Mouse (Mus musculus): ENCODE results near the gene Tspo. TPM values are rescaled to one million over a fixed set of nuclear protein-coding genes. Genes with fewer than 3 reads are reported as not detected.

Tspo gene
- polyA plus RNA-seq, 1 experiment from 2014 or later, result 22.0 TPM

- Histone ChIP-seq H3K27me3 (peaks cover 59% of the 10 kb centered on the region), H3K9ac (replicated peaks) (no peak overlapping the region), H3K36me3 (no peaks in the 10 kb centered on the region), H3K4me2 (replicated peaks) (no peak overlapping the region), H3K4me3 (no peak overlapping the region), H3K9me3 (no peaks in the 10 kb centered on the region), H3K27ac (replicated peaks) (no peak overlapping the region), H3K4me1 (peaks cover 16% of the 10 kb centered on the region)
- WGBS, result 87% methylated on average over 5 of the region's 5 CpGs
- ATAC-seq (ENCODE audit: low FRiP score, low read depth), result no peak
Measured at GRCm38 (mm10) chr15:83529765-83530164, 33.6 kb upstream of the Tspo start.

GRCm38 (mm10) chr15:83530233-83530632 is 33.2 kb upstream of the Tspo start:
- Histone ChIP-seq H3K9me3 (no peaks in the 10 kb centered on the region), H3K4me1 (peaks cover 16% of the 10 kb centered on the region), H3K36me3 (no peaks in the 10 kb centered on the region), H3K27me3 (peaks cover 54% of the 10 kb centered on the region), H3K9ac (replicated peaks) (no peak overlapping the region), H3K4me2 (replicated peaks) (no peak overlapping the region), H3K27ac (replicated peaks) (no peak overlapping the region), H3K4me3 (no peak overlapping the region)
- 87% methylated on average over 9 of the region's 9 CpGs for WGBS
- no peak for ATAC-seq (ENCODE audit: low FRiP score, low read depth)

- Histone ChIP-seq H3K4me1 (peaks cover 16% of the 10 kb centered on the region), H3K27me3 (peaks cover 49% of the 10 kb centered on the region), H3K9ac (replicated peaks) (no peak overlapping the region), H3K4me2 (replicated peaks) (no peak overlapping the region), H3K9me3 (no peaks in the 10 kb centered on the region), H3K36me3 (no peaks in the 10 kb centered on the region), H3K27ac (replicated peaks) (no peak overlapping the region), H3K4me3 (no peak overlapping the region)
- ATAC-seq (ENCODE audit: low FRiP score, low read depth), result no peak
- WGBS, result 84% methylated on average over 6 of the region's 6 CpGs
Measured at GRCm38 (mm10) chr15:83530688-83531087, 32.7 kb upstream of the Tspo start.

GRCm38 (mm10) chr15:83531961-83532469 is 31.4 kb upstream of the Tspo start:
- no peak overlapping the region for H3K9ac ChIP-seq (replicated peaks)
- no peaks in the 10 kb centered on the region for H3K36me3 ChIP-seq
- no peak overlapping the region for H3K27ac ChIP-seq (replicated peaks)
- ATAC-seq (ENCODE audit: low FRiP score, low read depth), result no peak
- peaks cover 5% of the 10 kb centered on the region for H3K4me1 ChIP-seq
- WGBS, result 84% methylated on average over 5 of the region's 5 CpGs
- no peak overlapping the region for H3K4me3 ChIP-seq
- H3K9me3 ChIP-seq, result no peaks in the 10 kb centered on the region
- H3K27me3 ChIP-seq, result peaks cover 36% of the 10 kb centered on the region
- H3K4me2 ChIP-seq (replicated peaks), result no peak overlapping the region

GRCm38 (mm10) chr15:83532606-83533005 is 30.8 kb upstream of the Tspo start:
- 75% methylated on average over 7 of the region's 7 CpGs for WGBS
- no peaks in the 10 kb centered on the region for H3K9me3 ChIP-seq

GRCm38 (mm10) chr15:83534960-83535889 is 28.2 kb upstream of the Tspo start:
- H3K4me1 ChIP-seq, result no peaks in the 10 kb centered on the region
- no peaks in the 10 kb centered on the region for H3K36me3 ChIP-seq
- no peak for ATAC-seq (ENCODE audit: low FRiP score, low read depth)
- H3K9ac ChIP-seq (replicated peaks), result no peak overlapping the region
- no peak overlapping the region for H3K4me2 ChIP-seq (replicated peaks)
- H3K4me3 ChIP-seq, result no peak overlapping the region
- no peaks in the 10 kb centered on the region for H3K9me3 ChIP-seq
- H3K27ac ChIP-seq (replicated peaks), result no peak overlapping the region
- peaks cover 4% of the 10 kb centered on the region; the same call in 1 of the 2 replicates for H3K27me3 ChIP-seq
- WGBS, result 85% methylated on average over 17 of the region's 17 CpGs

More at GRCm38 (mm10) chr15:83532606-83533005, 30.8 kb upstream of the Tspo start:
- no peak for ATAC-seq (ENCODE audit: low FRiP score, low read depth)
- no peaks in the 10 kb centered on the region for H3K4me1 ChIP-seq
- no peak overlapping the region for H3K4me2 ChIP-seq (replicated peaks)
- H3K27ac ChIP-seq (replicated peaks), result no peak overlapping the region
- H3K27me3 ChIP-seq, result peaks cover 30% of the 10 kb centered on the region
- no peaks in the 10 kb centered on the region for H3K36me3 ChIP-seq
- no peak overlapping the region for H3K9ac ChIP-seq (replicated peaks)
- H3K4me3 ChIP-seq, result no peak overlapping the region

- Histone ChIP-seq H3K4me1 (no peaks in the 10 kb centered on the region), H3K9me3 (no peaks in the 10 kb centered on the region), H3K27me3 (no peaks in the 10 kb centered on the region), H3K9ac (replicated peaks) (no peak overlapping the region), H3K27ac (replicated peaks) (no peak overlapping the region), H3K36me3 (no peaks in the 10 kb centered on the region), H3K4me3 (no peak overlapping the region), H3K4me2 (replicated peaks) (no peak overlapping the region)
- ATAC-seq (ENCODE audit: low FRiP score, low read depth), result no peak
- WGBS, result 93% methylated on average over 6 of the region's 6 CpGs
Measured at GRCm38 (mm10) chr15:83535890-83536231, 27.5 kb upstream of the Tspo start.

- Histone ChIP-seq H3K9ac (replicated peaks) (no peak overlapping the region), H3K4me1 (no peaks in the 10 kb centered on the region), H3K4me2 (replicated peaks) (no peak overlapping the region), H3K4me3 (no peak overlapping the region), H3K27me3 (no peaks in the 10 kb centered on the region), H3K9me3 (no peaks in the 10 kb centered on the region), H3K36me3 (no peaks in the 10 kb centered on the region), H3K27ac (replicated peaks) (no peak overlapping the region)
- no peak for ATAC-seq (ENCODE audit: low FRiP score, low read depth)
- WGBS, result 97% methylated on average over 2 of the region's 2 CpGs
Measured at GRCm38 (mm10) chr15:83538855-83539254, 24.5 kb upstream of the Tspo start.

GRCm38 (mm10) chr15:83539905-83540304 is 23.5 kb upstream of the Tspo start:
- Histone ChIP-seq H3K9ac (replicated peaks) (no peak overlapping the region), H3K27ac (replicated peaks) (no peak overlapping the region), H3K4me1 (no peaks in the 10 kb centered on the region), H3K27me3 (no peaks in the 10 kb centered on the region), H3K9me3 (no peaks in the 10 kb centered on the region), H3K36me3 (no peaks in the 10 kb centered on the region), H3K4me2 (replicated peaks) (no peak overlapping the region), H3K4me3 (no peak overlapping the region)
- WGBS, result 86% methylated on average over 4 of the region's 4 CpGs
- ATAC-seq (ENCODE audit: low FRiP score, low read depth), result no peak

GRCm38 (mm10) chr15:83541647-83542287 is 21.6 kb upstream of the Tspo start:
- WGBS, result 82% methylated on average over 9 of the region's 9 CpGs

GRCm38 (mm10) chr15:83546029-83546428 is 17.4 kb upstream of the Tspo start:
- no peak overlapping the region for H3K4me3 ChIP-seq
- H3K9me3 ChIP-seq, result no peaks in the 10 kb centered on the region
- H3K4me2 ChIP-seq (replicated peaks), result no peak overlapping the region
- H3K9ac ChIP-seq (replicated peaks), result no peak overlapping the region
- H3K27me3 ChIP-seq, result no peaks in the 10 kb centered on the region
- H3K27ac ChIP-seq (replicated peaks), result no peak overlapping the region
- H3K36me3 ChIP-seq, result peaks cover 60% of the 10 kb centered on the region
- 91% methylated on average over 7 of the region's 7 CpGs for WGBS
- no peak for ATAC-seq (ENCODE audit: low FRiP score, low read depth)
- no peaks in the 10 kb centered on the region for H3K4me1 ChIP-seq

More at GRCm38 (mm10) chr15:83541647-83542287, 21.6 kb upstream of the Tspo start:
- Histone ChIP-seq H3K27me3 (no peaks in the 10 kb centered on the region), H3K9ac (replicated peaks) (no peak overlapping the region), H3K4me1 (no peaks in the 10 kb centered on the region), H3K4me2 (replicated peaks) (no peak overlapping the region), H3K9me3 (no peaks in the 10 kb centered on the region), H3K36me3 (peaks cover 17% of the 10 kb centered on the region), H3K4me3 (no peak overlapping the region), H3K27ac (replicated peaks) (no peak overlapping the region)
- no peak for ATAC-seq (ENCODE audit: low FRiP score, low read depth)

- Histone ChIP-seq H3K9me3 (no peaks in the 10 kb centered on the region), H3K36me3 (peaks cover 62% of the 10 kb centered on the region)
- WGBS, result 92% methylated on average over 8 of the region's 8 CpGs
Measured at GRCm38 (mm10) chr15:83547144-83547543, 16.2 kb upstream of the Tspo start.

More at GRCm38 (mm10) chr15:83547144-83547543, 16.2 kb upstream of the Tspo start:
- no peak for ATAC-seq (ENCODE audit: low FRiP score, low read depth)
- Histone ChIP-seq H3K4me3 (no peak overlapping the region), H3K4me2 (replicated peaks) (no peak overlapping the region), H3K27me3 (no peaks in the 10 kb centered on the region), H3K9ac (replicated peaks) (no peak overlapping the region), H3K4me1 (no peaks in the 10 kb centered on the region), H3K27ac (replicated peaks) (no peak overlapping the region)

Data from midbrain, embryonic 12.5 days (tissue).